Mouse (Mus musculus): ENCODE data around the gene Ptprj. TPM values are rescaled to one million over a fixed set of nuclear protein-coding genes. Genes with fewer than 3 reads are reported as not detected.

The Ptprj gene
- polyA plus RNA-seq, 1 experiment: 241 TPM

- no peak overlapping the region for H3K4me3 ChIP-seq (ENCODE audit: insufficient read depth, low read length)
- TF ChIP-seq CTCF (IDR thresholded peaks at IDR 0.05; ENCODE audit: low read depth, low read length): no peak
- no peak for TF ChIP-seq POLR2A (IDR thresholded peaks at IDR 0.05; ENCODE audit: borderline replicate concordance, low read depth, low read length)
Observed at GRCm38 (mm10) chr2:90476792-90477191, 103.7 kb downstream of the Ptprj start.

GRCm38 (mm10) chr2:90476319-90476718 is 104.1 kb downstream of the Ptprj start:
- TF ChIP-seq POLR2A (IDR thresholded peaks at IDR 0.05; ENCODE audit: borderline replicate concordance, low read depth, low read length) (no peak), CTCF (IDR thresholded peaks at IDR 0.05; ENCODE audit: low read depth, low read length) (no peak)
- Histone ChIP-seq H3K4me3 (ENCODE audit: insufficient read depth, low read length) (no peak overlapping the region), H3K27ac (ENCODE audit: insufficient read depth, low read depth, low read length) (no peak overlapping the region), H3K4me1 (ENCODE audit: control insufficient read depth, insufficient read depth, low read length) (peaks cover 51% of the 10 kb centered on the region)

More at GRCm38 (mm10) chr2:90476792-90477191, 103.7 kb downstream of the Ptprj start:
- H3K27ac ChIP-seq (ENCODE audit: insufficient read depth, low read depth, low read length): no peak overlapping the region
- peaks cover 51% of the 10 kb centered on the region for H3K4me1 ChIP-seq (ENCODE audit: control insufficient read depth, insufficient read depth, low read length)

- Histone ChIP-seq H3K4me1 (ENCODE audit: control insufficient read depth, insufficient read depth, low read length) (peaks cover 42% of the 10 kb centered on the region), H3K4me3 (ENCODE audit: insufficient read depth, low read length) (0 out of 2 replicates have a peak overlapping the region, but pooled peaks have one; percentile 1), H3K27ac (ENCODE audit: insufficient read depth, low read depth, low read length) (peak overlapping the region; percentile 13; the same call in 1 of the 2 replicates)
- peak; percentile 99 for TF ChIP-seq CTCF (IDR thresholded peaks at IDR 0.05; ENCODE audit: low read depth, low read length)
- TF ChIP-seq POLR2A (IDR thresholded peaks at IDR 0.05; ENCODE audit: borderline replicate concordance, low read depth, low read length): no peak
Observed at GRCm38 (mm10) chr2:90474593-90475405, 105.6 kb downstream of the Ptprj start.

- TF ChIP-seq CTCF (IDR thresholded peaks at IDR 0.05; ENCODE audit: low read depth, low read length): no peak
- TF ChIP-seq POLR2A (IDR thresholded peaks at IDR 0.05; ENCODE audit: borderline replicate concordance, low read depth, low read length): no peak
- peaks cover 26% of the 10 kb centered on the region for H3K4me1 ChIP-seq (ENCODE audit: control insufficient read depth, insufficient read depth, low read length)
- H3K27ac ChIP-seq (ENCODE audit: insufficient read depth, low read depth, low read length): no peak overlapping the region
- no peak overlapping the region for H3K4me3 ChIP-seq (ENCODE audit: insufficient read depth, low read length)
Observed at GRCm38 (mm10) chr2:90472701-90473100, 107.7 kb downstream of the Ptprj start.

GRCm38 (mm10) chr2:90470122-90470521 is 110.3 kb downstream of the Ptprj start:
- TF ChIP-seq POLR2A (IDR thresholded peaks at IDR 0.05; ENCODE audit: borderline replicate concordance, low read depth, low read length) (no peak), CTCF (IDR thresholded peaks at IDR 0.05; ENCODE audit: low read depth, low read length) (no peak)
- Histone ChIP-seq H3K27ac (ENCODE audit: insufficient read depth, low read depth, low read length) (no peak overlapping the region), H3K4me3 (ENCODE audit: insufficient read depth, low read length) (no peak overlapping the region), H3K4me1 (ENCODE audit: control insufficient read depth, insufficient read depth, low read length) (peaks cover 4% of the 10 kb centered on the region; the same call in 1 of the 2 replicates)

- no peak overlapping the region for H3K4me3 ChIP-seq (ENCODE audit: insufficient read depth, low read length)
- TF ChIP-seq POLR2A (IDR thresholded peaks at IDR 0.05; ENCODE audit: borderline replicate concordance, low read depth, low read length) (no peak), CTCF (IDR thresholded peaks at IDR 0.05; ENCODE audit: low read depth, low read length) (no peak)
- no peak overlapping the region for H3K27ac ChIP-seq (ENCODE audit: insufficient read depth, low read depth, low read length)
- no peaks in the 10 kb centered on the region for H3K4me1 ChIP-seq (ENCODE audit: control insufficient read depth, insufficient read depth, low read length)
Observed at GRCm38 (mm10) chr2:90466480-90466879, 114.0 kb downstream of the Ptprj start.

GRCm38 (mm10) chr2:90463735-90464134 is 116.7 kb downstream of the Ptprj start:
- TF ChIP-seq POLR2A (IDR thresholded peaks at IDR 0.05; ENCODE audit: borderline replicate concordance, low read depth, low read length) (no peak), CTCF (IDR thresholded peaks at IDR 0.05; ENCODE audit: low read depth, low read length) (no peak)
- Histone ChIP-seq H3K4me1 (ENCODE audit: control insufficient read depth, insufficient read depth, low read length) (no peaks in the 10 kb centered on the region), H3K27ac (ENCODE audit: insufficient read depth, low read depth, low read length) (no peak overlapping the region), H3K4me3 (ENCODE audit: insufficient read depth, low read length) (no peak overlapping the region)

GRCm38 (mm10) chr2:90462252-90462651 is 118.2 kb downstream of the Ptprj start:
- Histone ChIP-seq H3K4me1 (ENCODE audit: control insufficient read depth, insufficient read depth, low read length) (no peaks in the 10 kb centered on the region), H3K4me3 (ENCODE audit: insufficient read depth, low read length) (no peak overlapping the region), H3K27ac (ENCODE audit: insufficient read depth, low read depth, low read length) (no peak overlapping the region)
- TF ChIP-seq CTCF (IDR thresholded peaks at IDR 0.05; ENCODE audit: low read depth, low read length) (no peak), POLR2A (IDR thresholded peaks at IDR 0.05; ENCODE audit: borderline replicate concordance, low read depth, low read length) (no peak)

GRCm38 (mm10) chr2:90457946-90458345 is 122.5 kb downstream of the Ptprj start:
- no peak overlapping the region for H3K4me3 ChIP-seq (ENCODE audit: insufficient read depth, low read length)
- H3K4me1 ChIP-seq (ENCODE audit: control insufficient read depth, insufficient read depth, low read length): no peaks in the 10 kb centered on the region
- H3K27ac ChIP-seq (ENCODE audit: insufficient read depth, low read depth, low read length): no peak overlapping the region
- TF ChIP-seq CTCF (IDR thresholded peaks at IDR 0.05; ENCODE audit: low read depth, low read length): no peak
- TF ChIP-seq POLR2A (IDR thresholded peaks at IDR 0.05; ENCODE audit: borderline replicate concordance, low read depth, low read length): no peak

- Histone ChIP-seq H3K4me3 (ENCODE audit: insufficient read depth, low read length) (no peak overlapping the region), H3K4me1 (ENCODE audit: control insufficient read depth, insufficient read depth, low read length) (no peaks in the 10 kb centered on the region), H3K27ac (ENCODE audit: insufficient read depth, low read depth, low read length) (no peak overlapping the region)
- no peak for TF ChIP-seq CTCF (IDR thresholded peaks at IDR 0.05; ENCODE audit: low read depth, low read length)
- no peak for TF ChIP-seq POLR2A (IDR thresholded peaks at IDR 0.05; ENCODE audit: borderline replicate concordance, low read depth, low read length)
Observed at GRCm38 (mm10) chr2:90452380-90452779, 128.1 kb downstream of the Ptprj start.
